Mouse (Mus musculus): ENCODE measurements around the gene Cst3.

GRCm38 (mm10) chr2:148868959-148869358, 6.5 kb downstream of the Cst3 start:
- TF ChIP-seq GATA1 (IDR thresholded peaks at IDR 0.05; ENCODE audit: borderline replicate concordance, low read length) = no peak
- no peak for TF ChIP-seq FLI1 (IDR thresholded peaks at IDR 0.05; ENCODE audit: low read length)

Measured in megakaryocyte, embryonic 14.5 days (primary cell).